Comparison of ENCODE assay signal across 9 mouse cellular contexts in the genomic region with DNA sequence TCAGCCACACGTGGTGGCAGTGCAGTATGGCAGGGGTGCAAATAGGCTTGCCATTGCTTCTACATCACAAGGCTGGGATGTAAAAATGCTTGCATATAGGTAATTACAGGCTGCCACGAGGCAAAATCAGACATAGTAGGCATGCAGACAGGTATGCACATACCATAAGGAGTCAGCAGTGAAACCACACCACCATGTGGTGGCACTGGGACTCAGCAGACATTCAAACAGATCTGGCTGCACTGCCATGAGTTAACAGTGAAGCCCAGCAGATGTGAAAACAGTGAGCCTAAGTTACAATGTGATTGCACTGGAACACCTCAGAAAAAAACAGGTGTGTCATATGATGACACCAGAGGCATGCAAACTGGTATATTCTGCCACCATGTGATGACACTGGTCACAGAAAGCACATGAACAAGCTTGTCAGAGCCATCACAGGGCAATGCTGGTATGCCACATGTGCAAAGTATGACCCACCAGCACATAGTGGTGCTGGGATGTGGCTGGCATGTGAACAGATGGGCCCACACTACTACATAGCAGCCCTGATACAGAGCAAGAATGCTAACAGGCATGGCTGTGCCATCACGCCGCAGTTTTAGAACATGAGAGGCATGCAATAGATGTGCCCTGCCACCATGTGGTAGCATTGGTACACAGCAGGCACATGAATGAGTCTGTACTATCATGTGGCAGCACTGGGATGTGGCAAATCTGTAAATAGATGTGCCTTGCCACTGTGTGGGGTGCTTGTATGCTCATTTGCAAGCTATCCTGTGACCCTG. TPM values are rescaled to one million over a fixed set of nuclear protein-coding genes. Genes with fewer than 3 reads are reported as not detected.
A peak's percentile ranks its signal among the peaks of the same experiment; 100 is the strongest.
DNase-seq lines count a peak whose midpoint lies in the region; ATAC-seq lines count a peak whose summit lies in the region.
"Had no signal": no experiment of that assay in that cellular context is flagged by ENCODE, and none has a peak within 500 bp of the region (broad histone marks: within the 10 kb centered on the region; RNA-seq: fewer than 3 reads in every experiment).

No protein-coding gene starts in this region.

- 47% methylated on average over 4 of the region's 4 CpGs for WGBS in limb, embryonic 11.5 days
- 60% methylated on average over 4 of the region's 4 CpGs for WGBS in limb, embryonic 10.5 days
- WGBS in hindbrain, embryonic 15.5 days, result 39% methylated on average over 4 of the region's 4 CpGs

- ATAC-seq in limb, embryonic 11.5 days (ENCODE audit: insufficient number of reproducible peaks, low FRiP score, low TSS enrichment, low read depth), result no peak
- peak; percentile 84 for ATAC-seq in hindbrain, embryonic 15.5 days (ENCODE audit: low FRiP score, low read depth)

- H3K9me3 ChIP-seq in limb, embryonic 11.5 days (ENCODE audit: control insufficient read depth, low read length), result no peaks in the 10 kb centered on the region
- no peaks in the 10 kb centered on the region for H3K9me3 ChIP-seq in limb, embryonic 10.5 days (replicated peaks)
- no peaks in the 10 kb centered on the region for H3K9me3 ChIP-seq in hindbrain, embryonic 15.5 days
- H3K9me3 ChIP-seq: limb, embryonic 12.5 days had no signal

- H3K36me3 ChIP-seq in limb, embryonic 11.5 days (ENCODE audit: control insufficient read depth, insufficient read depth, low read length), result no peaks in the 10 kb centered on the region
- H3K36me3 ChIP-seq in limb, embryonic 10.5 days, result no peaks in the 10 kb centered on the region
- no peaks in the 10 kb centered on the region for H3K36me3 ChIP-seq in hindbrain, embryonic 15.5 days
- H3K36me3 ChIP-seq: limb, embryonic 12.5 days had no signal

- peak; percentile 40 for DNase-seq in limb, embryonic 11.5 days (ENCODE audit: low spot score)
- DNase-seq in limb, embryonic 10.5 days (ENCODE audit: low spot score), result no peak
- DNase-seq in ZHBTc4 (ENCODE audit: low read depth, low spot score), result peak; percentile 58
- DNase-seq in embryo, embryonic 11 days, result peak; percentile 40
- peak; percentile 43 to 58 for DNase-seq in left cerebral cortex, adult 8-10 months (ENCODE audit: low spot score in 2 of 2)
- peak; percentile 45 for DNase-seq in retina, embryonic 14.5 days (ENCODE audit: low spot score)
- no peak for DNase-seq in urinary bladder, postnatal 36 days (ENCODE audit: low spot score in 2 of 2)

- H3K27me3 ChIP-seq in limb, embryonic 11.5 days (ENCODE audit: control insufficient read depth, insufficient read depth, low read length), result no peaks in the 10 kb centered on the region
- H3K27me3 ChIP-seq in limb, embryonic 10.5 days (ENCODE audit: low read depth, poor library complexity, severe bottlenecking), result no peaks in the 10 kb centered on the region
- H3K27me3 ChIP-seq in hindbrain, embryonic 15.5 days, result no peaks in the 10 kb centered on the region
- H3K27me3 ChIP-seq: limb, embryonic 12.5 days had no signal

- H3K9ac ChIP-seq in limb, embryonic 11.5 days (ENCODE audit: low read length), result no peak overlapping the region
- no peak overlapping the region for H3K9ac ChIP-seq in hindbrain, embryonic 15.5 days
- H3K9ac ChIP-seq: limb, embryonic 12.5 days had no signal

- H3K4me1 ChIP-seq in limb, embryonic 11.5 days (ENCODE audit: control insufficient read depth, insufficient read depth, low read length), result no peaks in the 10 kb centered on the region
- H3K4me1 ChIP-seq in limb, embryonic 10.5 days, result no peaks in the 10 kb centered on the region
- no peaks in the 10 kb centered on the region for H3K4me1 ChIP-seq in hindbrain, embryonic 15.5 days (replicated peaks)
- H3K4me1 ChIP-seq: limb, embryonic 12.5 days had no signal

- no peak overlapping the region for H3K27ac ChIP-seq in limb, embryonic 11.5 days (replicated peaks; ENCODE audit: low read depth, low read length)
- no peak overlapping the region for H3K27ac ChIP-seq in limb, embryonic 10.5 days
- H3K27ac ChIP-seq in hindbrain, embryonic 15.5 days (replicated peaks), result no peak overlapping the region
- H3K27ac ChIP-seq: limb, embryonic 12.5 days had no signal

- no peak overlapping the region for H3K4me2 ChIP-seq in limb, embryonic 11.5 days (ENCODE audit: low read depth, severe bottlenecking)
- H3K4me2 ChIP-seq in hindbrain, embryonic 15.5 days, result no peak overlapping the region
- H3K4me2 ChIP-seq: limb, embryonic 12.5 days had no signal

- H3K4me3 ChIP-seq in limb, embryonic 11.5 days (ENCODE audit: low read depth, low read length), result no peak overlapping the region
- no peak overlapping the region for H3K4me3 ChIP-seq in limb, embryonic 10.5 days
- no peak overlapping the region for H3K4me3 ChIP-seq in hindbrain, embryonic 15.5 days
- H3K4me3 ChIP-seq: limb, embryonic 12.5 days had no signal

RNA-seq across cellular contexts. Expression of a gene that starts 30.7 kb away (rescaled TPM):
- polyA plus RNA-seq in limb, embryonic 11.5 days (2014; fragmentation: Nextera tagmentation; extraction: Ambion mirVana), result 0.18 and 0.51 TPM in 2 replicates
- 0.20 and 0.29 TPM in 2 replicates for polyA plus RNA-seq in limb, embryonic 10.5 days (2016; fragmentation: Nextera tagmentation; extraction: Ambion mirVana)
- polyA plus RNA-seq in hindbrain, embryonic 15.5 days (2015; fragmentation: Nextera tagmentation; extraction: Ambion mirVana), result 1.9 and 2.2 TPM in 2 replicates
- 10 to 100 TPM; 13.9 to 47.1 (median 23.9) TPM for total RNA-seq in left cerebral cortex, adult 8-10 months (2022)

RNA-seq across cellular contexts. Expression of a gene that starts 56.6 kb away (rescaled TPM):
- polyA plus RNA-seq in limb, embryonic 11.5 days (2014; fragmentation: Nextera tagmentation; extraction: Ambion mirVana), result 34.1 and 42.2 TPM in 2 replicates
- 30.9 and 38.1 TPM in 2 replicates for polyA plus RNA-seq in limb, embryonic 10.5 days (2016; fragmentation: Nextera tagmentation; extraction: Ambion mirVana)
- polyA plus RNA-seq in hindbrain, embryonic 15.5 days (2015; fragmentation: Nextera tagmentation; extraction: Ambion mirVana), result 35.7 and 38.2 TPM in 2 replicates
- 10 to 100 TPM; 33.0 to 42.7 (median 37.6) TPM for total RNA-seq in left cerebral cortex, adult 8-10 months (2022)

Comparison
In these comparisons a context has a peak if more than half of its experiments do, and no peak if none do; other contexts are left out.
1. DNase-seq: peak in limb, embryonic 11.5 days (single experiment), ZHBTc4 (single experiment), embryo, embryonic 11 days (single experiment), left cerebral cortex, adult 8-10 months (2 of 2) and retina, embryonic 14.5 days (single experiment); none in limb, embryonic 10.5 days (single experiment) and urinary bladder, postnatal 36 days (0 of 2).